Mouse (Mus musculus): Measurements from ENCODE around the gene Adgrg5. TPM values are rescaled to one million over a fixed set of nuclear protein-coding genes. Genes with fewer than 3 reads are reported as not detected.

Gene Adgrg5
- polyA plus RNA-seq, 1 experiment from 2014 or later, result 1.5 TPM

DNA sequence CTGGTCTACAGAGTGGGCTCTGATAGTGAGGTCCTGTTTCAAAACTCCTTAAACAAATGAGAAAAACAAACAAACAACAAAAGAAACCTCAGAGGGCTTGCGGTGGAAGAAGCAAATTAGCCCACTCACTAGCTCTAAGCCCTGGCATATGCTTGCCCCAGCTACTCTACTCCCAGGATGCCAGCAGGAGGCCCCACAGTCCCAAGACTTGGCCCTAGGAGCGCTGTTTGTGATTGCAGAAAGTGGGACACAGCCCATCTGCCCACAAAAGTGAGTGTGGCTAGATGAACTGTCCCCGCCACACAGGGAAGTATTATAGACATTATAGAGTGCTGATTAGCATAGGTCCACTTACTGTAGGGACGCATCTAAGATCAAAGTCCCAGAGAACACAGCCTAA is 24.9 kb downstream of the Adgrg5 start:
- no peaks in the 10 kb centered on the region for H3K36me3 ChIP-seq (ENCODE audit: control insufficient read depth, insufficient read depth)
- no peaks in the 10 kb centered on the region for H3K4me1 ChIP-seq (replicated peaks; ENCODE audit: control insufficient read depth, insufficient read depth, low read length)
- no peak for TF ChIP-seq CTCF (IDR thresholded peaks at IDR 0.05; ENCODE audit: low read depth)
- 78% methylated on average over 4 of the region's 4 CpGs for WGBS
- H3K9me3 ChIP-seq (ENCODE audit: control insufficient read depth), result no peaks in the 10 kb centered on the region
- no peak for ATAC-seq
- no peaks in the 10 kb centered on the region for H3K27me3 ChIP-seq (replicated peaks; ENCODE audit: control insufficient read depth, insufficient read depth, low read length)
- no peak overlapping the region for H3K9ac ChIP-seq (ENCODE audit: low read depth, low read length)
- H3K27ac ChIP-seq (ENCODE audit: low read depth, low read length), result no peak overlapping the region
- no peak overlapping the region for H3K4me2 ChIP-seq (replicated peaks; ENCODE audit: low read depth)
- H3K4me3 ChIP-seq (ENCODE audit: low read depth, low read length), result no peak overlapping the region

DNA sequence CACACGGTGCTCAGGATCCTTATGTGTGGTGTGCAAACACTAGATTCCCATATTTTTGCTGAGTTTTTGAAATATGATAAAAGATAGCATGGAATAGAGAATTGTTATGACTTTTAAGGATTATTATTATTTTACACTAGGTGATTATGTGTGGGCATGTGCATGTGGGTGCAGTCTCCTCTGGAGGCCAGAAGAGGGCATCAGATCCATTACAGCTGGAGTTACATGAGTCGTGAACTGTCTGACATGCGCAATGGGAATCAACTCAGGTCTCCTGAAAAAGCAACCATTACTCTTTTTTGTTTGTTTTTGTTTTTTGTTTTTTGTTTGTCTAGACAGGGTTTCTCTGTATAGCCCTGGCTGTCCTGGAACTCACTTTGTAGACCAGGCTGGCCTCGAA is 25.5 kb downstream of the Adgrg5 start:
- Histone ChIP-seq H3K9ac (ENCODE audit: low read depth, low read length) (no peak overlapping the region), H3K36me3 (ENCODE audit: control insufficient read depth, insufficient read depth) (no peaks in the 10 kb centered on the region), H3K4me2 (replicated peaks; ENCODE audit: low read depth) (no peak overlapping the region), H3K4me3 (ENCODE audit: low read depth, low read length) (no peak overlapping the region), H3K27me3 (replicated peaks; ENCODE audit: control insufficient read depth, insufficient read depth, low read length) (no peaks in the 10 kb centered on the region), H3K27ac (ENCODE audit: low read depth, low read length) (no peak overlapping the region), H3K4me1 (replicated peaks; ENCODE audit: control insufficient read depth, insufficient read depth, low read length) (no peaks in the 10 kb centered on the region), H3K9me3 (ENCODE audit: control insufficient read depth) (no peaks in the 10 kb centered on the region)
- TF ChIP-seq CTCF (IDR thresholded peaks at IDR 0.05; ENCODE audit: low read depth), result peak; percentile 32; the same call in 1 of the 2 replicates
- WGBS, result 90% methylated on average over 4 of the region's 4 CpGs
- no peak for ATAC-seq

DNA sequence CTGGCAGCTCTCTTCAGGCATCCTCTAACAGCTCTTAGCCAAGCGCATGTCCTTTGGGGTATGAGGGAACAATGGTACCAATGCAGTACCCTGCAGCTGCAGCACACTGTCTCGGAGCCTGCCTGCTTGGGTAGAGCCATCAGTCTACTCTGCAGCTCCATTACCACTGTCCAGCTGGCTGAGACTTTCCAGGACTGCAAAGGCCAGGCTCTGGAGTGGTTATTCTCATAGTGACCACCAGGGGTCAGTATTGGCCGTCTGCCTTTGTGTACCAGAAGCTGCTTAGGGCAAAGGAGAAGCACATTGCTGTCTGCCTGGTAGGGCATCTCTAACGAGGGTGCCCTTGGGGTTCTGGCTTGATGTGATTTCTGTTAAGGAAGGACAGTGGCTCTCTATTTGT is 26.6 kb downstream of the Adgrg5 start:
- H3K9ac ChIP-seq (ENCODE audit: low read depth, low read length), result no peak overlapping the region
- H3K4me2 ChIP-seq (replicated peaks; ENCODE audit: low read depth), result no peak overlapping the region
- ATAC-seq, result peak; percentile 46; the same call in 1 of the 2 replicates
- WGBS, result 16% methylated on average over 4 of the region's 4 CpGs
- 0 out of 2 replicates have a peak, but pooled peaks cover 2% of the 10 kb centered on the region for H3K4me1 ChIP-seq (replicated peaks; ENCODE audit: control insufficient read depth, insufficient read depth, low read length)
- H3K9me3 ChIP-seq (ENCODE audit: control insufficient read depth), result no peaks in the 10 kb centered on the region
- H3K27me3 ChIP-seq (replicated peaks; ENCODE audit: control insufficient read depth, insufficient read depth, low read length), result no peaks in the 10 kb centered on the region
- H3K27ac ChIP-seq (ENCODE audit: low read depth, low read length), result no peak overlapping the region
- no peaks in the 10 kb centered on the region for H3K36me3 ChIP-seq (ENCODE audit: control insufficient read depth, insufficient read depth)
- TF ChIP-seq CTCF (IDR thresholded peaks at IDR 0.05; ENCODE audit: low read depth), result peak; percentile 99
- H3K4me3 ChIP-seq (ENCODE audit: low read depth, low read length), result no peak overlapping the region

DNA sequence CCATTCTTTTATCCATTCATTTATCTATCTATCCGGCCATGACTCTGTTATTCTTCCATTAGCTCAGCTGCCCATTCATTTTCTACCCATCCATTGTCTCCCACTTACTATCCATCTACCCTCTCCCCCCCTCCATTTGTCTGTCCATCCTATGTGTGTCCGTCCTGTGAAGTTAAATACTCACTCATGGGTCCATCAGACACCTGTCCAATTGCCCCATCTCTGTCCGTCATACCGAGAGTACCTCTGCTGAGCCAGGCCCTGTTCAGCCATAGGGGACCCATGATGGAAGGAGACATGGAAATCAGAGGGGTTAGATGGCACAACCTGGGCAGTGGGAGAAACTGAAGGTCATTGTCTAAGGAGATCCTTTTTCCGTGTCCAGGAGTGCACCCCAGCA is 27.0 kb downstream of the Adgrg5 start:
- TF ChIP-seq CTCF (IDR thresholded peaks at IDR 0.05; ENCODE audit: low read depth), result no peak
- no peak overlapping the region for H3K4me3 ChIP-seq (ENCODE audit: low read depth, low read length)
- no peaks in the 10 kb centered on the region for H3K9me3 ChIP-seq (ENCODE audit: control insufficient read depth)

DNA sequence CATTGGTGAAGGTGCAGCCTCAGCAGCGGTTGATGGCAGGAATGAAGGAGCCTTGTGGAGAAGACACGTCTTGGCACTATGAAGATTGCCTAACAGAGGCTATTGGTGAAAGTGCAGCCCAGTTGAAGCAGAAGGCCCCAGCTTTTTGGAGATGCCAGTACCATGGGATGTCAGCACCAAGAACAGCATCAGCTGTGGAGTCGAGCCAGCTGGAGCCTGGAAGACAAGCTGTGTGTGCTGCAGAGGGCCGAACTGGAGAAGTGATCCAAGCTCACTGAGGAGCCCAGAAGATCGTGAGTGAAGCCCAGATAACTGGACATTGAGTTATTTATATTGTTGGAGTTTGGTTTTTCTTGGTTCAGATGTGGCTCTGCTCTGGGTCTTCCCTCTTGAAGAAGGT is 28.6 kb downstream of the Adgrg5 start:
- TF ChIP-seq CTCF (IDR thresholded peaks at IDR 0.05; ENCODE audit: low read depth), result no peak
- 78% methylated on average over 5 of the region's 5 CpGs for WGBS
- Histone ChIP-seq H3K4me3 (ENCODE audit: low read depth, low read length) (no peak overlapping the region), H3K27me3 (replicated peaks; ENCODE audit: control insufficient read depth, insufficient read depth, low read length) (no peaks in the 10 kb centered on the region), H3K4me2 (replicated peaks; ENCODE audit: low read depth) (no peak overlapping the region), H3K36me3 (ENCODE audit: control insufficient read depth, insufficient read depth) (no peaks in the 10 kb centered on the region), H3K9me3 (ENCODE audit: control insufficient read depth) (no peaks in the 10 kb centered on the region), H3K9ac (ENCODE audit: low read depth, low read length) (no peak overlapping the region), H3K27ac (ENCODE audit: low read depth, low read length) (no peak overlapping the region), H3K4me1 (replicated peaks; ENCODE audit: control insufficient read depth, insufficient read depth, low read length) (0 out of 2 replicates have a peak, but pooled peaks cover 2% of the 10 kb centered on the region)
- no peak for ATAC-seq

More for the DNA sequence above, 27.0 kb downstream of the Adgrg5 start:
- 77% methylated on average over 5 of the region's 5 CpGs for WGBS
- Histone ChIP-seq H3K9ac (ENCODE audit: low read depth, low read length) (no peak overlapping the region), H3K27me3 (replicated peaks; ENCODE audit: control insufficient read depth, insufficient read depth, low read length) (no peaks in the 10 kb centered on the region), H3K4me2 (replicated peaks; ENCODE audit: low read depth) (no peak overlapping the region), H3K36me3 (ENCODE audit: control insufficient read depth, insufficient read depth) (no peaks in the 10 kb centered on the region), H3K4me1 (replicated peaks; ENCODE audit: control insufficient read depth, insufficient read depth, low read length) (0 out of 2 replicates have a peak, but pooled peaks cover 2% of the 10 kb centered on the region), H3K27ac (ENCODE audit: low read depth, low read length) (no peak overlapping the region)
- no peak for ATAC-seq

DNA sequence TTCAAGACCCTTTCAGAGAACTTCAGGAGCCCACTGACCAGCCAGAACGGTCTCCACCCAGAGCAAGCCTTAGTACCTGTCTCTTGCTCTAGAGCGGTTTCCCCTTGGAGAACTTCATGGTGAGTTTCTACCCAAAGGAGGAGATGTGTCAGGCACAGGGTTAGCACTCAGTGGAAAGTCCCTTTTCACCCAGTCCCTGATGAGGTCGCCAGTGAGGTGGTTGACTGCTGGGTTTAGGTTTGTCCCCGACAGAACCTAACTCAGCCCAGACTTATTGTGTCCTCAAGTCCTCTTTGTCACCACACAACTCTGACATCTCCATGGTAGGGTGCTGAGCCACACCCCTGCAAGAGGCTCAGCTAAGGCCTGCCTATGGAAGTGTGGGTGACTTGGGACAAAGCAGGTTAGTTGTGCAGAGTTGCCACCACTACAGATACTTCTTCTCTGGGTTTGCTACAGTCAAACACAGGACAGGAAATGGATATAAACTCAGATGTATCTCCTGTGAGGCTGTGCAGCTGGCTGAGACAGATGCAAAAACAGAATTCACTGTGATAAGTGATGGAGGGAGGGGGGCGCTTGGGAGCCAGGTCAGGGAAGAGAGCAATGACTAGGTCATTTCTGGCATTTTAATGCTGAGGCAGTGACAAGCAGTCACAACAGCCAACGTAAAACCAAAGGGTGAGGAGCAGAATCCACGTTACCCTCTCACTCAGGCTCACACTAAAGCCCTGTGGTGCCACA is 30.3 kb downstream of the Adgrg5 start:
- 72% methylated on average over 7 of the region's 7 CpGs for WGBS
- H3K4me1 ChIP-seq (replicated peaks; ENCODE audit: control insufficient read depth, insufficient read depth, low read length), result 0 out of 2 replicates have a peak, but pooled peaks cover 2% of the 10 kb centered on the region
- no peak for TF ChIP-seq CTCF (IDR thresholded peaks at IDR 0.05; ENCODE audit: low read depth)
- ATAC-seq, result no peak
- no peaks in the 10 kb centered on the region for H3K36me3 ChIP-seq (ENCODE audit: control insufficient read depth, insufficient read depth)
- H3K27me3 ChIP-seq (replicated peaks; ENCODE audit: control insufficient read depth, insufficient read depth, low read length), result no peaks in the 10 kb centered on the region
- H3K4me3 ChIP-seq (ENCODE audit: low read depth, low read length), result no peak overlapping the region
- no peak overlapping the region for H3K27ac ChIP-seq (ENCODE audit: low read depth, low read length)
- H3K4me2 ChIP-seq (replicated peaks; ENCODE audit: low read depth), result no peak overlapping the region
- H3K9me3 ChIP-seq (ENCODE audit: control insufficient read depth), result no peaks in the 10 kb centered on the region
- H3K9ac ChIP-seq (ENCODE audit: low read depth, low read length), result no peak overlapping the region
